Mouse (Mus musculus) liver, embryonic 14.5 days (tissue): ENCODE measurements at regions not wholly inside any gene's neighbourhood (a gene's known extent, or its start where the extent isn't known, plus 50 kb on each side); places are given as distances from the start of the nearest gene placed in this dataset.
A peak's percentile ranks its signal among the peaks of the same experiment; 100 is the strongest.

Experiments
- ATAC-seq: fragments of 200-750 bp; cut with Nextera tagmentation; 2 replicates; pipeline ENCODE4 v1.8.0; 2017; ENCODE audit warnings: moderate number of reproducible peaks, mild to moderate bottlenecking, moderate library complexity; ENCODE audit not compliant: insufficient read depth
- DNase-seq, 3 experiments: peaks; one replicate each; pipeline ENCODE4 v3.0.0-alpha.2; 2012 to 2013; ENCODE audit warnings: low read depth in 3 of 3, low spot score in 3 of 3
- H3K27ac ChIP-seq: fragments of 300-500 bp; sonication (generic); 2 replicates; pipeline ENCODE4 v1.5.1; 2014; ENCODE audit warnings: moderate library complexity, mild to moderate bottlenecking, control low read depth, inconsistent platforms
- H3K27me3 ChIP-seq: fragments of 300-500 bp; sonication (generic); 2 replicates; pipeline ENCODE4 v1.6.1; 2014; ENCODE audit warnings: mild to moderate bottlenecking, low read length, moderate library complexity; ENCODE audit not compliant: control insufficient read depth, insufficient read depth
- H3K36me3 ChIP-seq: fragments of 300-500 bp; sonication (generic); replicated peaks from 2 replicates; pipeline ENCODE4 v1.6.1; 2014; ENCODE audit warnings: low read depth; ENCODE audit not compliant: control insufficient read depth, insufficient read depth
- H3K4me1 ChIP-seq, 2 experiments: fragments of 200-500 bp in 1 of 2; fragments of 300-500 bp in 1 of 2; sonication (generic) in 1 of 2; replicated peaks; 2 replicates each; pipeline ENCODE4 v1.6.1; 2012 to 2014; ENCODE audit warnings: antibody characterized with exemption in 1 of 2, inconsistent platforms in 1 of 2, low read length in 1 of 2; ENCODE audit not compliant: control insufficient read depth in 2 of 2, insufficient read depth in 2 of 2
- H3K4me2 ChIP-seq: fragments of 300-500 bp; sonication (generic); 2 replicates; pipeline ENCODE4 v1.6.1; 2014; ENCODE audit warnings: low read depth, mild to moderate bottlenecking, control low read depth, moderate library complexity
- H3K4me3 ChIP-seq, 2 experiments: fragments of 200-500 bp in 1 of 2; fragments of 300-500 bp in 1 of 2; sonication (generic) in 1 of 2; 2 replicates each; pipeline ENCODE4 v1.5.1; 2012 to 2014; ENCODE audit warnings: low read depth in 2 of 2, low read length in 2 of 2, mild to moderate bottlenecking in 2 of 2, control low read depth in 1 of 2, inconsistent platforms in 1 of 2, moderate library complexity in 1 of 2; ENCODE audit not compliant: insufficient read depth in 1 of 2
- H3K9ac ChIP-seq: fragments of 300-500 bp; sonication (generic); replicated peaks from 2 replicates; pipeline ENCODE4 v1.6.1; 2014; ENCODE audit warnings: mild to moderate bottlenecking, control low read depth, moderate library complexity
- H3K9me3 ChIP-seq: fragments of 300-500 bp; sonication (generic); 2 replicates; pipeline ENCODE4 v1.6.1; 2016; ENCODE audit warnings: low read length, mixed read lengths; ENCODE audit not compliant: control insufficient read depth
- CTCF ChIP-seq: IDR thresholded peaks from 2 replicates; pipeline ENCODE4 v1.5.1; 2016; ENCODE audit warnings: antibody characterized with exemption, low read depth, control low read depth
- EP300 ChIP-seq: IDR thresholded peaks from 2 replicates; pipeline ENCODE4 v1.6.1; 2016; ENCODE audit warnings: antibody characterized with exemption, low read depth
- WGBS: fragments of 180-500 bp; shearing (Covaris S2); extraction: QIAGEN DNeasy Blood & Tissue Kit; methylation state at CpG from one replicate; pipeline ENCODE4 v1.1.7; 2014; ENCODE audit not compliant: insufficient replicate concordance; 5-methylcytosine and 5-hydroxymethylcytosine counted together

DNA sequence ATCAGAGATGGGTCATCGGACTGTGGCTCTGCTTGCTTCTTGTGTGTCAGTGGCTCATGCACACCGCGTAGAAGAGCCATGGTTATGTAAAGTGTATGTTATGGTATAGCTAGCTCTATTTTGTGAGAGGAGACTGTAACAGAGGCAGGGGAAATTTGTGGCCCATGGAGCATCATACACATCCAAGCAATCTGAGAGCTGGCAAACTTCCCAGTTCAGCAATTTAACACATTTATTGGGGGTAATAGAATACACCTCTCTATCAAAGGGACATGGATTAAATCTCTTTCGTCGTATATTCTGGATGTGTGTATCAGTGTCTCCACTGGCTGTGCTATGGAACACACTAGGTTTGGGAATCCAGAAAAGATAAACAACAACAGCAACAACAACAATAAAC lies 87.9 kb upstream of the 4930583I09Rik start:
- Histone ChIP-seq H3K9ac (no peak overlapping the region), H3K4me1 (no peaks in the 10 kb centered on the region), H3K4me2 (no peak overlapping the region), H3K4me3 (no peak overlapping the region), H3K9me3 (no peaks in the 10 kb centered on the region), H3K27ac (no peak overlapping the region), H3K27me3 (no peaks in the 10 kb centered on the region), H3K36me3 (no peaks in the 10 kb centered on the region)
- TF ChIP-seq CTCF: no peak
- no peak for TF ChIP-seq EP300
- ATAC-seq (no peak), DNase-seq (no peak)
- WGBS: 78% methylated on average over 5 of the region's 5 CpGs

DNA sequence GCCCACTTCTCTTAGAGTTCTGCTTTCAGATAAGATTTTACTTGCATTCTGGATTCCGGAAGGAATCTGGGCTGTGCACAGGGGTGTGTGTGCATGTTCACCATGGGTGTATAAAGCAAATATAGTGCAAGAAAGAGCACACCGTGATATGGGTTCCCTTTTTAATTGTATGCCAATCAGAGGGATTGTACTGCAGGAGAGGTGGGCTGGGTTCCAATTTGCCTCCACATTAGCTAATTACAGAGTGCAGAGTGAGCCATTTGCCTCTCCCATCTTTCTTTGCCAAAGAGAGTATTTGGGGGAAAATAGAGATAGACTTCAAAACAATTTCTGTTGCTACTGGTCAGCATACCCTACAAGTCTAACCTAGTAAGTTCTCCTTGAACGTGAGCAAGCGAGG lies 86.4 kb upstream of the 4930583I09Rik start:
- no peak overlapping the region for H3K27ac ChIP-seq
- TF ChIP-seq CTCF (no peak), EP300 (no peak)
- no peak overlapping the region for H3K4me3 ChIP-seq
- H3K36me3 ChIP-seq: no peaks in the 10 kb centered on the region
- H3K9ac ChIP-seq: no peak overlapping the region
- ATAC-seq (no peak), DNase-seq (no peak)
- H3K4me1 ChIP-seq: no peaks in the 10 kb centered on the region
- H3K27me3 ChIP-seq: no peaks in the 10 kb centered on the region
- no peak overlapping the region for H3K4me2 ChIP-seq
- 53% methylated on average over 4 of the region's 4 CpGs for WGBS
- H3K9me3 ChIP-seq: no peaks in the 10 kb centered on the region

GRCm38 (mm10) chr17:64920236-64920635 lies 84.4 kb upstream of the 4930583I09Rik start:
- no peak for DNase-seq
- 67% methylated on average over 2 of the region's 2 CpGs for WGBS
- no peak for TF ChIP-seq CTCF
- TF ChIP-seq EP300: no peak

DNA sequence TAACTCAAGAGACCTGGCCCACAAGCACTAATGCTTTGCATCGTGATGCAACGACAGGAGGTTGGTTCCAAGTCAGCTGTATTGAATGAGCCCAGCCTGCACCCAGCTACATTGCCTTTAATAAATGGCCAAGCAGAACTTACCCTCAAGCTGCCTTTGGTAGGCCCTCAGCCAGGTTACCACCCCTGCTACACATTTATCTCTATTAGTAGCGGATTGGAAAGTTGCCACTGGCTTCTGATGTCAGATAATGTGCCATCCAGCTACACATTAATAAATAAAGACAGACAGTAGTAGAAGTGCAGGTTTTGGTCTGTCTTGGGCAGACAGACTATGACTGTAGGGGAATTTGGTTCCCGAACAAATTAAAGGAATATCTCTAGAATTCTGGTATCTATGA lies 82.0 kb upstream of the 4930583I09Rik start:
- WGBS: 73% methylated on average over 4 of the region's 4 CpGs
- H3K4me3 ChIP-seq: no peak overlapping the region
- TF ChIP-seq CTCF (no peak), EP300 (no peak)
- no peaks in the 10 kb centered on the region for H3K27me3 ChIP-seq
- no peak overlapping the region for H3K27ac ChIP-seq
- ATAC-seq (no peak), DNase-seq (no peak)
- H3K36me3 ChIP-seq: no peaks in the 10 kb centered on the region
- H3K9me3 ChIP-seq: no peaks in the 10 kb centered on the region
- no peak overlapping the region for H3K9ac ChIP-seq
- no peaks in the 10 kb centered on the region for H3K4me1 ChIP-seq
- no peak overlapping the region for H3K4me2 ChIP-seq

More at GRCm38 (mm10) chr17:64920236-64920635, 84.4 kb upstream of the 4930583I09Rik start:
- Histone ChIP-seq H3K4me2 (no peak overlapping the region), H3K4me3 (no peak overlapping the region), H3K27me3 (no peaks in the 10 kb centered on the region), H3K36me3 (no peaks in the 10 kb centered on the region), H3K4me1 (no peaks in the 10 kb centered on the region), H3K27ac (no peak overlapping the region), H3K9me3 (no peaks in the 10 kb centered on the region), H3K9ac (no peak overlapping the region)
- no peak for ATAC-seq

GRCm38 (mm10) chr17:64916657-64917056 lies 80.8 kb upstream of the 4930583I09Rik start:
- no peak for ATAC-seq
- DNase-seq: no peak
- TF ChIP-seq EP300 (no peak), CTCF (peak; percentile 56)

More at GRCm38 (mm10) chr17:64916657-64917056, 80.8 kb upstream of the 4930583I09Rik start:
- H3K36me3 ChIP-seq: no peaks in the 10 kb centered on the region
- no peaks in the 10 kb centered on the region for H3K9me3 ChIP-seq
- H3K9ac ChIP-seq: no peak overlapping the region
- H3K27me3 ChIP-seq: no peaks in the 10 kb centered on the region
- WGBS: 47% methylated on average over 6 of the region's 6 CpGs
- H3K4me2 ChIP-seq: no peak overlapping the region
- no peaks in the 10 kb centered on the region for H3K4me1 ChIP-seq
- no peak overlapping the region for H3K4me3 ChIP-seq
- no peak overlapping the region for H3K27ac ChIP-seq
